ENCODE assay signal across 23 mouse cellular contexts in the genomic region with DNA sequence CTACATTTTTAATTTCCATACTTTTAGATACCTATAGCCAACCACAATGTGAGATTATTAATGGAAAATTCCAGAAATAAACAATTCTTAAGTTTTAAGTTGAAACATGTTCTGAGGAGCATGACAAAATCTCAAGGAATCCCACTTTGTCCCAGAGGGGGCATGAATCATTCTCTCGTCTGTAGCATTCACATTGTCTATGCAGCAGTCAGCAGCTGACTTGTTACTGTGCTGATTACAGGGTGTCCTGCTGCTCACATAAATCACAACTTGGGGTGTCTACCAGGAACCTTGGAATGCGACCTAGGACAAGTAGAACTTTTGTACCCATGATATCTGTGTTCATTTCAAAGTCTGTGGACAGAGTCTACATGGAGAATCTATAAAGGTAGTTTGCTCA. TPM values are rescaled to one million over a fixed set of nuclear protein-coding genes. Genes with fewer than 3 reads are reported as not detected.
A peak's percentile ranks its signal among the peaks of the same experiment; 100 is the strongest.
DNase-seq lines count a peak whose midpoint lies in the region; ATAC-seq and TF ChIP-seq lines count a peak whose summit lies in the region.
"Had no signal": no experiment of that assay in that cellular context is flagged by ENCODE, and none has a peak within 500 bp of the region (broad histone marks: within the 10 kb centered on the region; RNA-seq: fewer than 3 reads in every experiment).

No protein-coding gene starts in this region.

- H3K4me3 ChIP-seq in heart, adult 2 months: no peak overlapping the region
- H3K4me3 ChIP-seq in heart, postnatal 0 days (ENCODE audit: low read depth, low read length): no peak overlapping the region
- H3K4me3 ChIP-seq in embryonic fibroblast, embryonic 13.5 days (ENCODE audit: insufficient read depth, low read length): no peak overlapping the region
- H3K4me3 ChIP-seq: embryonic facial prominence, embryonic 12.5 days; forebrain, embryonic 12.5 days; heart, embryonic 10.5 days; hindbrain, embryonic 12.5 days; intestine, embryonic 15.5 days had no signal

- WGBS in heart, adult 2 months: 47% methylated on average over 2 of the region's 2 CpGs
- WGBS in heart, postnatal 0 days: 52% methylated on average over 2 of the region's 2 CpGs

- no peak overlapping the region for H3K4me2 ChIP-seq in heart, postnatal 0 days (ENCODE audit: low read depth, low read length)
- H3K4me2 ChIP-seq: embryonic facial prominence, embryonic 12.5 days; forebrain, embryonic 12.5 days; hindbrain, embryonic 12.5 days; intestine, embryonic 15.5 days had no signal

- H3K4me1 ChIP-seq in heart, adult 2 months (ENCODE audit: control insufficient read depth, insufficient read depth, low read length): peaks cover 7% of the 10 kb centered on the region
- H3K4me1 ChIP-seq in heart, postnatal 0 days (ENCODE audit: control insufficient read depth, insufficient read depth): peaks cover 42% of the 10 kb centered on the region
- peaks cover 32% of the 10 kb centered on the region for H3K4me1 ChIP-seq in embryonic fibroblast, embryonic 13.5 days (ENCODE audit: control insufficient read depth, insufficient read depth, low read length)
- H3K4me1 ChIP-seq: embryonic facial prominence, embryonic 12.5 days; forebrain, embryonic 12.5 days; hindbrain, embryonic 12.5 days had no signal

- H3K27me3 ChIP-seq in heart, adult 2 months (ENCODE audit: control insufficient read depth, insufficient read depth, low read length): no peaks in the 10 kb centered on the region
- H3K27me3 ChIP-seq in heart, postnatal 0 days (ENCODE audit: control insufficient read depth, insufficient read depth, low read length): no peaks in the 10 kb centered on the region
- H3K27me3 ChIP-seq: CH12.LX; embryonic facial prominence, embryonic 12.5 days; forebrain, embryonic 12.5 days; hindbrain, embryonic 12.5 days; intestine, embryonic 15.5 days had no signal

- H3K36me3 ChIP-seq in heart, adult 2 months (ENCODE audit: control insufficient read depth, insufficient read depth, low read length): peaks cover 56% of the 10 kb centered on the region
- peaks cover 81% of the 10 kb centered on the region for H3K36me3 ChIP-seq in heart, postnatal 0 days (replicated peaks; ENCODE audit: control insufficient read depth, insufficient read depth, low read length)
- H3K36me3 ChIP-seq: embryonic facial prominence, embryonic 12.5 days; forebrain, embryonic 12.5 days; hindbrain, embryonic 12.5 days had no signal

- H3K9ac ChIP-seq in heart, adult 2 months (ENCODE audit: low read depth, low read length): 0 out of 2 replicates have a peak overlapping the region, but pooled peaks have one; percentile 30
- H3K9ac ChIP-seq in heart, postnatal 0 days (replicated peaks; ENCODE audit: low read depth, low read length): 0 out of 2 replicates have a peak overlapping the region, but pooled peaks have one; percentile 21
- H3K9ac ChIP-seq: embryonic facial prominence, embryonic 12.5 days; forebrain, embryonic 12.5 days; hindbrain, embryonic 12.5 days; intestine, embryonic 15.5 days had no signal

- ATAC-seq in heart, postnatal 0 days (ENCODE audit: insufficient read depth, low read depth): no peak
- ATAC-seq: forebrain, embryonic 16.5 days; hindbrain, postnatal 0 days; intestine, embryonic 15.5 days had no signal

- H3K79me2 ChIP-seq in heart, adult 2 months (replicated peaks; ENCODE audit: control insufficient read depth, insufficient read depth, low read length): no peaks in the 10 kb centered on the region

- H3K27ac ChIP-seq in heart, adult 2 months: peak overlapping the region; percentile 12
- H3K27ac ChIP-seq in heart, postnatal 0 days (ENCODE audit: low read depth): peak overlapping the region; percentile 61
- H3K27ac ChIP-seq in embryonic fibroblast, embryonic 13.5 days (ENCODE audit: insufficient read depth, low read length): peak overlapping the region; percentile 98
- H3K27ac ChIP-seq: embryonic facial prominence, embryonic 12.5 days; forebrain, embryonic 12.5 days; heart, embryonic 10.5 days; hindbrain, embryonic 12.5 days; hindbrain, postnatal 0 days; intestine, embryonic 15.5 days had no signal

- intact Hi-C loops in heart, adult 2 months (cut with DNase I): no loop called here

- H3K9me3 ChIP-seq in heart, postnatal 0 days (replicated peaks; ENCODE audit: control insufficient read depth, low read length): no peaks in the 10 kb centered on the region
- H3K9me3 ChIP-seq: embryonic facial prominence, embryonic 12.5 days; forebrain, embryonic 12.5 days; heart, embryonic 10.5 days; hindbrain, embryonic 12.5 days; intestine, embryonic 15.5 days had no signal

- DNase-seq in heart, adult 2 months: peak in 1 of 2 experiments; percentile 12
- DNase-seq in heart, postnatal 4 days: no peak
- DNase-seq in heart, postnatal 0 days (ENCODE audit: low spot score): no peak
- no peak for DNase-seq in heart, adult 18-20 months
- peak; percentile 92 for DNase-seq in 3T3-L1 (ENCODE audit: low read depth, low spot score)
- DNase-seq in layer of hippocampus, postnatal 25 days (ENCODE audit: extremely low spot score in 1 of 2, low spot score in 1 of 2): no peak
- DNase-seq in frontal cortex, postnatal 25 days (ENCODE audit: low spot score in 2 of 2): no peak
- DNase-seq: adrenal gland, adult 8-10 months; cerebellum, adult 11 months; cerebellum, adult 8-10 months; cerebellum, postnatal 14 days; gastrocnemius, postnatal 14 days; heart, postnatal 36 days; kidney, adult 9 months had no signal

- no peak for TF ChIP-seq EP300 in heart, adult 2 months (IDR thresholded peaks at IDR 0.05; ENCODE audit: insufficient read depth, low read depth, low read length)
- TF ChIP-seq EP300 in heart, postnatal 0 days (IDR thresholded peaks at IDR 0.05; ENCODE audit: low read depth): no peak

- TF ChIP-seq CTCF in heart, adult 2 months (IDR thresholded peaks at IDR 0.05): no peak
- no peak for TF ChIP-seq CTCF in heart, postnatal 0 days (IDR thresholded peaks at IDR 0.05; ENCODE audit: low read depth)
- no peak for TF ChIP-seq CTCF in embryonic fibroblast, embryonic 13.5 days (IDR thresholded peaks at IDR 0.05; ENCODE audit: borderline replicate concordance, insufficient read depth, low read length)

- TF ChIP-seq POLR2A in heart, adult 2 months (IDR thresholded peaks at IDR 0.05; ENCODE audit: insufficient read depth, low read depth, low read length): 0 out of 2 replicates have a peak, but pooled peaks have one; percentile 14
- 0 out of 2 replicates have a peak, but pooled peaks have one; percentile 20 for TF ChIP-seq POLR2A in embryonic fibroblast, embryonic 13.5 days (IDR thresholded peaks at IDR 0.05; ENCODE audit: low read depth, low read length)

RNA-seq across cellular contexts. Expression of gene AI597479, which starts 49.0 kb away (rescaled TPM):
- 10 to 100 TPM; 20.3 to 21.1 TPM for total RNA-seq in heart, adult 2 months (2021)
- 8.4 and 13.2 TPM in 2 replicates for polyA plus RNA-seq in heart, adult 2 months (2012; rRNA removed)
- total RNA-seq in heart, postnatal 4 days (2021): 1 to 10 TPM; 9.2 to 9.8 TPM
- 14.8 and 18.5 TPM in 2 replicates for total RNA-seq in heart, postnatal 0 days (2014; rRNA removed; ENCODE audit: low replicate concordance)
- polyA plus RNA-seq in heart, postnatal 0 days (2015; fragmentation: Nextera tagmentation; extraction: Ambion mirVana): 15.4 and 17.1 TPM in 2 replicates
- total RNA-seq in heart, adult 18-20 months (2021): 10 to 100 TPM; 21.5 to 24.2 TPM
- 16.7 and 18.9 TPM in 2 replicates for polyA plus RNA-seq in embryonic fibroblast, embryonic 13.5 days (2011; ENCODE audit: insufficient read length, low read depth, missing spikeins)
- total RNA-seq in layer of hippocampus, postnatal 25 days (2021): 10 to 100 TPM; 23.5 to 25.6 TPM

RNA-seq across cellular contexts. Expression of gene Tgfbrap1, which starts 49.0 kb away (rescaled TPM):
- 10 to 100 TPM; 13.9 to 14.5 TPM for total RNA-seq in heart, adult 2 months (2021)
- 11.2 and 15.4 TPM in 2 replicates for polyA plus RNA-seq in heart, adult 2 months (2012; rRNA removed)
- 10 to 100 TPM; 16.3 to 17.3 TPM for total RNA-seq in heart, postnatal 4 days (2021)
- total RNA-seq in heart, postnatal 0 days (2014; rRNA removed; ENCODE audit: low replicate concordance): 8.7 and 18.7 TPM in 2 replicates
- polyA plus RNA-seq in heart, postnatal 0 days (2015; fragmentation: Nextera tagmentation; extraction: Ambion mirVana): 3.6 and 4.5 TPM in 2 replicates
- 10 to 100 TPM; 14.2 to 15.1 TPM for total RNA-seq in heart, adult 18-20 months (2021)
- polyA plus RNA-seq in embryonic fibroblast, embryonic 13.5 days (2011; ENCODE audit: insufficient read length, low read depth, missing spikeins): 15.1 and 15.5 TPM in 2 replicates
- 10 to 100 TPM; 39.8 to 42.4 TPM for total RNA-seq in layer of hippocampus, postnatal 25 days (2021)

RNA-seq across cellular contexts. Expression of gene Fhl2, which starts 49.3 kb away (rescaled TPM):
- 1,000 to 10,000 TPM; 1,721 to 1,764 TPM for total RNA-seq in heart, adult 2 months (2021)
- polyA plus RNA-seq in heart, adult 2 months (2012; rRNA removed): 1,853 and 3,161 TPM in 2 replicates
- total RNA-seq in heart, postnatal 4 days (2021): 1,000 to 10,000 TPM; 1,103 to 1,257 TPM
- total RNA-seq in heart, postnatal 0 days (2014; rRNA removed; ENCODE audit: low replicate concordance): 2,555 and 2,942 TPM in 2 replicates
- polyA plus RNA-seq in heart, postnatal 0 days (2015; fragmentation: Nextera tagmentation; extraction: Ambion mirVana): 974 and 1,129 TPM in 2 replicates
- 1,000 to 10,000 TPM; 1,612 to 1,845 TPM for total RNA-seq in heart, adult 18-20 months (2021)
- polyA plus RNA-seq in embryonic fibroblast, embryonic 13.5 days (2011; ENCODE audit: insufficient read length, low read depth, missing spikeins): 92.1 and 137 TPM in 2 replicates
- total RNA-seq in layer of hippocampus, postnatal 25 days (2021): 10 to 100 TPM; 36.0 to 47.8 TPM

Comparison
In these comparisons a context has a peak if more than half of its experiments do, and no peak if none do; other contexts are left out.
1. H3K27ac ChIP-seq: peak in every context shown above with its lines; median percentile 98 in embryonic fibroblast, embryonic 13.5 days; 61 in heart, postnatal 0 days; 12 in heart, adult 2 months.
2. RNA of gene Fhl2, which starts 49.3 kb away (total RNA-seq): 2,555 to 2,942 TPM in heart, postnatal 0 days, 1,612 to 1,845 TPM in heart, adult 18-20 months, 1,721 to 1,764 TPM in heart, adult 2 months and 1,103 to 1,257 TPM in heart, postnatal 4 days; 36.0 to 47.8 TPM in layer of hippocampus, postnatal 25 days; every median in the first group is over 10 times any median in the second.